Mouse (Mus musculus) stomach, postnatal 0 days (tissue): ENCODE data around the gene Slc13a5.

Experiments
- CTCF ChIP-seq: IDR thresholded peaks from 2 replicates; pipeline ENCODE4 v1.5.1; 2016; ENCODE audit warnings: antibody characterized with exemption, low read depth, mild to moderate bottlenecking, moderate library complexity
- EP300 ChIP-seq: optimal IDR thresholded peaks from 2 replicates; pipeline ENCODE3; 2016; ENCODE audit warnings: antibody characterized with exemption

DNA sequence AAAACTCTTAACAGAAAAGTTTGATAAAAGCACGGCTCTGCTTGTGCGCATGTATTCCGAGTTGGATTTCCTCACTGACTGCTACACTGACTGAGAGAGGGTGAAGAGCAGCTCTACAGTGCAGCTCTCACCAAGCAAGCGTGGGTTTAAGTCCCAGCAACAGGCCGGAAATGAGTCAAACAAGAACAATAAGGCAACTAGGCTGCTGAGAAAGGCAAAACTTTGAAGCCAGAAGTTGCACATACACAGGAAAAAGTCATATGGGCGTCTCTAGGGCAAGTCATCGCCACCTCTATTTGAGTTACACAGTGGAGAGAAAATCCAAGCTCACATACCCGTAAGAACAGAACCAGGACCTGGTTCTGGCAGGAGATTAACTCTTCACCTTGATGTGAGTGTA lies 70.5 kb downstream of the Slc13a5 start:
- TF ChIP-seq CTCF (no peak), EP300 (no peak)
